Mouse (Mus musculus): ENCODE results near the gene Ltc4s.

Ltc4s gene

GRCm38 (mm10) chr11:50201590-50201989, 36.8 kb downstream of the Ltc4s start:
- no peak for DNase-seq (ENCODE audit: low spot score in 2 of 2)

GRCm38 (mm10) chr11:50200613-50201012, 37.8 kb downstream of the Ltc4s start:
- DNase-seq (ENCODE audit: low spot score in 2 of 2) = no peak

GRCm38 (mm10) chr11:50198916-50199315, 39.5 kb downstream of the Ltc4s start:
- no peak for DNase-seq (ENCODE audit: low spot score in 2 of 2)

GRCm38 (mm10) chr11:50198219-50198846, 40.1 kb downstream of the Ltc4s start:
- no peak for DNase-seq (ENCODE audit: low spot score in 2 of 2)

- no peak for DNase-seq (ENCODE audit: low spot score in 2 of 2)
These were observed 40.9 kb downstream of the Ltc4s start for GRCm38 (mm10) chr11:50197500-50197899.

GRCm38 (mm10) chr11:50194793-50195192, 43.6 kb downstream of the Ltc4s start:
- no peak for DNase-seq (ENCODE audit: low spot score in 2 of 2)

GRCm38 (mm10) chr11:50194070-50194469, 44.3 kb downstream of the Ltc4s start:
- DNase-seq (ENCODE audit: low spot score in 2 of 2) = no peak

GRCm38 (mm10) chr11:50192278-50192677, 46.1 kb downstream of the Ltc4s start:
- DNase-seq (ENCODE audit: low spot score in 2 of 2) = no peak

- no peak for DNase-seq (ENCODE audit: low spot score in 2 of 2)
These were observed 48.1 kb downstream of the Ltc4s start for GRCm38 (mm10) chr11:50190362-50190761.

GRCm38 (mm10) chr11:50188682-50189081, 49.7 kb downstream of the Ltc4s start:
- no peak for DNase-seq (ENCODE audit: low spot score in 2 of 2)
